Mouse (Mus musculus): Measurements from ENCODE around the gene Ncam1. TPM values are rescaled to one million over a fixed set of nuclear protein-coding genes. Genes with fewer than 3 reads are reported as not detected.

Ncam1 gene
- polyA plus RNA-seq, 1 experiment, result 9.3 TPM

DNA sequence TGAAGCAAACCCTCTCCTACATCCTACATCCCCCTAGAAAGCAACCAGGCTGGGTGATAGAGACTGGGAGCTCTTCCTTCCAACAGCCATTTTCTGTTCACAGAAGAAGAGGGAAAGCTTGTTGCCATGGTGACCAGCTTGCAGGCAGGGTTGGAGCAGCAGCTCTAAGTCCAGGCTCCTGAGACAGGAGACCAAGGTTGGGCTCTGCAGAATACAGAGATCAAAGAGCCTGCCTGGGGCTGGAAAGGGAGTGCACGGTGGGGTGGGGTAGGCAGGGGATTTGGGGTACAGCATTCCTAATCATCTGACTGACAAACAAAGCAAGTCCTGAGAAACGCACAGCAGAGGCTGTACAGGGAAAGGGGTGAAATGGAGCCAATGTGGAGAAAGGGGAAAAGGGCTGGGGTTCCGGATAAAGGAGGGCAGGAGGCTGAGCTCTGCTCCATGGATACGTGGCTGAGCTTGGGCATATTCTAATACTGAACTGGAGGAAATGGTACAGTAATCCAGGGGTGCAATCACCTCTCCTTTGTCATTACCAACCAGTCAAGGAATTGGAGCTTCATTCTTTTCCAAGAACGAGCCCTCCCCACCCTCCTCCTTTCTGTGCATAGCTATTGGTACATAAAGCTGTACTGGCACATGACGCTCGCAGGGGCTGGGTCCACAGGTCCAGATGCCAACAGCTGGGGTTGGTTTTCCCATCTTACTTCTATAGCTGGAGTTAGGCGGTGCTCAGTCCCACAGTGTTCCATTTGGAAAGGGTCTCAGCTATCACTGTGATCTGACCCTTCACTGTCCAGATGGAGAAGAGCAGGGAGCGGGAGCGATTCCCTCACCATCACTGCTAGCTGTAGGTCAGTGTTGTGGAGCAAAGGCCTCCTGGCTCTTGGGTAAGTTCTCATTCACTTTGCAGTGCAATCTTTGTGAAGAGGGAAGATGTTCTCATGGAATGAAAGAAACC is 227.7 kb downstream of the Ncam1 start:
- DNase-seq (ENCODE audit: low read depth), result no peak

GRCm38 (mm10) chr9:49570033-49570660 is 228.6 kb downstream of the Ncam1 start:
- DNase-seq (ENCODE audit: low read depth), result no peak

GRCm38 (mm10) chr9:49565846-49566245 is 232.9 kb downstream of the Ncam1 start:
- DNase-seq (ENCODE audit: low read depth), result no peak

GRCm38 (mm10) chr9:49558941-49559340 is 239.8 kb downstream of the Ncam1 start:
- no peak for DNase-seq (ENCODE audit: low read depth)

DNA sequence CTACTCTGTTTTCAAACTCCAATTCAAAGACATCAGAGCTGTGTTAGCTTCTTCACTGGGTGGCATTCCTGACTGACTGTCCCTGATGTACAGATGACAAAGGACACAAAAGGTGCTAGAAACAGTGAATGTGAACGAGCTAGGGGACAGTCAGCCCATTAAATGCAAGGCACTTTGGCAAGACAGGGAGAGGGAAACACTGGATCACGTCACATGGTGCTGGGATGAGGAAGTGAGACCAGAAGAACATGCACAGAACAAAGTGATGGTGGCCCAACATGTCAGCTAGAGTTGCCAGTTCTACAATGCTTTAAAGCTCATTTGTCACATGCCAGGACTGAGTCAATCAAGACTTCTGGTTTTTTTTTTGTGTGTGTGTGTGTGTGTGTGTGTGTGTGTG is 247.4 kb downstream of the Ncam1 start:
- DNase-seq (ENCODE audit: low read depth), result no peak

DNA sequence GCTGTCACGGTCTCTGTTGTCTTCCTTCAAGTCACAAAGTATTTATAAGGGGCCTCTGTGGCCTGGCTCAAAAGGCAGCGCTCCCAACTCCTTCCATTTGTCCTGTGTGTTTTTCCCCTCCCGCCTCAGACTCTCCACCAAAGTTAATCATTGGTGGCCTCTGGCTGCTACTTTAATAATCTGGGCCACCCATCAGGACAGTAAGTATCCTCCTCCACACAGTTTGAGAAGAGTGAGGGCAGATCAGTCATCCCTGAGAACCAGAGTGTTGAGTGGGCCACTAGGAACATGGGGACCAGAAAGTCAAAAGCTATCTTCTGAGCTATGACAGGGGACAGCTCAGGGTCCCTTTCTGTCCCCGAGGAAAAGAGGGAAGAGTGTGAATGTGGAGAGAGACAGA is 256.1 kb downstream of the Ncam1 start:
- no peak for DNase-seq (ENCODE audit: low read depth)

DNA sequence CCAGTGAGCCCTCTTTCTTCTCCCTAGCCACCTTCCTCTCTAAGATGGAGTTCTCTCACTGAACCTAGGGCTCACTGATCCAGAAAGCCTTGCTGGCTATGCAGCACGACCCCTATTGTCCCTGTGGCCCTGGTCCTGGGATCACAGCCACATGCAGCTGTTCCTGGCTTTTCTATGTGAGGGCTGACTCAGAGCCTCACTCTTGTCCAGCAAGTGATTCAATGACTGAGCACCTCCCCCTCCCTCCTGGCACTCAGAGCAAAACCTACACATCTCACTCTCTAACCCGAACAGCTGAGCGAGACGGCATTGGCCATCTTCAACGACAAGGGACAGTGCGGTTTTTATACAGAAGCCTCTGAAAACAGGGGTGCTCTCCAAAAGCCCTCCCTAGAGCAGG is 260.9 kb downstream of the Ncam1 start:
- DNase-seq (ENCODE audit: low read depth), result no peak

GRCm38 (mm10) chr9:49536593-49536992 is 262.1 kb downstream of the Ncam1 start:
- no peak for DNase-seq (ENCODE audit: low read depth)

- DNase-seq (ENCODE audit: low read depth), result no peak
These were observed 263.8 kb downstream of the Ncam1 start for GRCm38 (mm10) chr9:49534958-49535357.

DNA sequence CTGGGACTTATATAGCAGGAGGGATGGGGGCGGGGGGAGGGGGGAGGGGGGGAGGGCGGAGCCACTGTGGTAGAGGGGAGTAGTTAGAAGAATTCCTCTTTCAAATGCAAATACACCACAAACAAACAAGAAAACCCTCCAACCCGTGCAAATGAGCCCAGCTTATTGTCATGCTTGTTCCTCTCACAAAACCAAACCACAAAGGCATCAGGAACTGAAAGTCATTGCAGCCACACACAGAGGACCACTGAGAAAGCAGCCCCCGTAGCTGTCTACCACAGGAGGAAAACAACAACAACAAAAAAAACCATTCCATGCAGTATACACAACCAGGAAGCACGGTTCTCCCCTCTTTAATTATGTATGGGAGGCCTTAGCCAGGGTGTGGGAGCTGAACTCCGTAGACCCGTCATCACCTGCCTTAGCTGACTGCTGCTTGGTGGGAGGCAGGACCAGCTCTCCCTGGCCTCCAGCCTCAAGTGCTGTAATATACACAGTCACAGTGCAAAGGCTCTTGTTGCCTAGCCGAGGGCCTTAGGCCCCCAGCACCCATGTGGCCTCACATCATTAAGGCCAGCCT is 264.7 kb downstream of the Ncam1 start:
- no peak for DNase-seq (ENCODE audit: low read depth)

- no peak for DNase-seq (ENCODE audit: low read depth)
These were observed 265.3 kb downstream of the Ncam1 start for GRCm38 (mm10) chr9:49533455-49533854.

GRCm38 (mm10) chr9:49531833-49532232 is 266.9 kb downstream of the Ncam1 start:
- DNase-seq (ENCODE audit: low read depth), result no peak

DNA sequence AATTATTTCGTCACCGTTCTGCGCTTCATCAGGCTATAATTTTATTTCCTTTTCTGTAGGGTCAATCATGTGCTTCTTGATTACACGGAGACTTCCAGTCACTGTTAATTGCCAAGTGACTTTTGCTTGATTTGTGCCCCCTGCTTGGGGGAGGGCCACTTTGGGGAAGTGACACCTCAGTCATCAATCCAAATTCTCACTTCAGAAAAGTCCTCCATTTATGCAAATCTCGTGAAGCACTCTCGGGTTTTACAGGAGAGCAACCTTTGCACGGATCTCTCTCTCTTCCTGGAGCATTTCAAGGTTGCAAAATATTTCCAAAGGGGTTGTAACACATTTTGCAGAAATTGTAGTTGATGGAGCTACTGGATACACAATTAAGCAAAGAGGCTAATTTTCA is 267.5 kb downstream of the Ncam1 start:
- no peak for DNase-seq (ENCODE audit: low read depth)

DNA sequence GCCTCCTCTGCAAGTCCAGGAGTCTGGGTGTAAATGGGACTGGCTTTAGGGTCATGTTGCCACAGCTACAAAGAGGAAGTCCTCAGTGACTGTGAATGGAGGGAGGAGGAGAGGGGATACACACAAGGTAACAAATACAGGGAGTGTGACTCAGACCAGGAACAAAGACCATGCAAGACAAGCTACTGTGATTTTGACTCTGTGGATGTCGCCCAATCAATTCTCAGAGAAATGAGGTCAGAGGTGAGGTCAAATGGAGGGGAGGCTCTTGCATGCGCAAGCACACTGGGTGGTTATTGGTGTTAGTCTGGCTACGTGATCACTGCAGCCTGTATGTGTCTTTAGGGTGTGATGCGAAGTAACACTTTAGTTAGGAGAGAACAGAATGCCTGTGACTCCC is 268.0 kb downstream of the Ncam1 start:
- DNase-seq (ENCODE audit: low read depth), result no peak

GRCm38 (mm10) chr9:49529366-49529959 is 269.3 kb downstream of the Ncam1 start:
- no peak for DNase-seq (ENCODE audit: low read depth)

DNA sequence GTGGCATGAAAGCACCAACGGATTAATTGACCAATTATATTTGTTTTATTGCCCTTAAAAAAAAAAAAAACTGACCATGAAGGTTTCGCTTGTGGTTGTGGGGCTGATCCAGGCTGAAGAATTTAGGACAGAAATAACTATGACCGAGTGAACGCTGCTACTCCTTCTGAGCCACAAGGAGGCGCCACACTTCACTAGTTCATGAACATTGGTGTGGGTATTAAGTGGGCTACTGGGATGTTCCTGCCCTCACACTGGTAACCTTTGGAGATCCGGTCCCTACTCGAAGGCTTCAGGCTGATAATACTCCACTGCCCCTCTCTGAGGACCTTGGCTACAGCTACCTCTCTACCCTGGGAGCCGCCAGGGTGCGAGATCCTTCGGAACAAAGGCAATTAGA is 269.8 kb downstream of the Ncam1 start:
- no peak for DNase-seq (ENCODE audit: low read depth)

DNA sequence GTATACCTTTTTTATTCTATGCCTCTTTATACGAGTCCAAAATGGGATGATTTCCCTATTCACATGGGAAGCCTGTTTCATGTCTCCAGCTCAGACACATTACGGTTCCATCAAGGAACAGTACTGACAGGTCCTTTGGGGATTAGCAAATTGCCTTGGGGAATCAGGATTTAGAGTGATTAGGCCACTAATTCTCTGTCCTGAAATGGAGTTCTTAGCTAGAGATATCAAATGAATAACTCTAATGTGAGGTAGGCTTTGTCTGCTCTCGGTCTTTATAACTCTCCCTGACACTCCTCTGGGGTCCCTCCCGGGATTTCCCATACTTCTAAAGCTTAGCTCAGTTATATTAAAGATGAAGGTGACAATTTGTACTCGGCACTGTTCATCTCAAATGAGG is 270.7 kb downstream of the Ncam1 start:
- DNase-seq (ENCODE audit: low read depth), result no peak

DNA sequence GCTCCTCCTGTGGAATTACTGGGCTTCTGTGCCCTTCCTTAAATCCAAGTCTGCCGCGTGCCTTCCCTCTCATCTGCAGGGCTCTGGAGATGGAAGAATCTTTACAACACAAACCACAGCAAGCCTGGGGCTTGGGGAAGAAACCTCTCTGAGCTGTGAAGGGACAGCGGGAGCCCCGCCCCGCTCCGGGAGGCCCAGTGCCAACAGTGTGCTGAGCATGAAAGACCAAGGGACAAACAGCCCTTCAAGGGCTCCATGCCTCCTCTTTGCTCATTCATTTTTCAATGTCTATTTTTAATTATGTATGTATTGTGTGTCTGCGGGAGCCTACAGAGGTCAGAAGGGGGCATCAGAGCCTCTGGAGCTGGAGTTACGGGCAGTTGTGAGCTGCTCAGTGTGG is 271.4 kb downstream of the Ncam1 start:
- DNase-seq (ENCODE audit: low read depth), result no peak

DNA sequence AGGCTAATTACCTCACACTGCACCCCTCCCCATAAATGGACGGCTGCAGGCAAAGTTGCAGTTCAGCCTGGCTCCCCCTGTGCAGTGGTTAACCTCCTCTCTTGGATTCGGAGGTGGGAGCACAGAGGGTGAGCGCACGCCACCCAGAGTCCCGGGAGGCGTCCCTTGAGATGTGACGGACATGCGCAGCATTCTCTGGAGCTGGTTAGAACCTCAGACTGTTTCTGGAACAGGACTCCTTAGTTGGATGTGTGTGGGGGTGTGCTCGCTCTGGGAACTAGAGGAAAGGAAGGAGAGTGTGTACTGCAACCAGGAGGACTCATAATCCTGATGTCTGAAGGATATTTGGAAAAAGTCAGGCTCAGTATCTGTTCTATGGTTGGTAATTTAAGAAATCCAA is 274.0 kb downstream of the Ncam1 start:
- no peak for DNase-seq (ENCODE audit: low read depth)

GRCm38 (mm10) chr9:49523881-49524280 is 274.8 kb downstream of the Ncam1 start:
- DNase-seq (ENCODE audit: low read depth), result peak; percentile 41

DNA sequence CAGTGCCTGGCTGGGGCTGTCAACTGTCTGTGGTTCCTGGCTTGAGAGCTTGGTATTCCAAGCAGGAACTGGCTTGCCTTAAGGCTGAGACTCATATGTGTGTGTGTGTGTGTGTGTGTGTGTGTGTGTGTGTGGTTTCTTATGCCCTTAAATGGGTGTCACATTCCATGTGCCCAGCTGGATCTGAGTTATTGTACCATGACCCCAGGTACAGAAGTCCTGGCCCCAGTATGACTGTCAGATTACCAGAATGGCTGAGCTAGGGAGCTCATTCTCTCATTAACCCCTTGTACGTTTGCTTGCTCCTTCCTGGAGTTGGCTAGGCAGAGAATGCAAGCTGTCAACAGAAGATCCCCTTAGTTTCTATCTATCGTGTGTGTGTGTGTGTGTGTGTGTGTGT is 284.4 kb downstream of the Ncam1 start:
- no peak for DNase-seq (ENCODE audit: low read depth)

- DNase-seq (ENCODE audit: low read depth), result no peak
These were observed 288.1 kb downstream of the Ncam1 start for GRCm38 (mm10) chr9:49510666-49511065.
